Mouse (Mus musculus): Measurements from ENCODE around the gene Ywhag.

DNA sequence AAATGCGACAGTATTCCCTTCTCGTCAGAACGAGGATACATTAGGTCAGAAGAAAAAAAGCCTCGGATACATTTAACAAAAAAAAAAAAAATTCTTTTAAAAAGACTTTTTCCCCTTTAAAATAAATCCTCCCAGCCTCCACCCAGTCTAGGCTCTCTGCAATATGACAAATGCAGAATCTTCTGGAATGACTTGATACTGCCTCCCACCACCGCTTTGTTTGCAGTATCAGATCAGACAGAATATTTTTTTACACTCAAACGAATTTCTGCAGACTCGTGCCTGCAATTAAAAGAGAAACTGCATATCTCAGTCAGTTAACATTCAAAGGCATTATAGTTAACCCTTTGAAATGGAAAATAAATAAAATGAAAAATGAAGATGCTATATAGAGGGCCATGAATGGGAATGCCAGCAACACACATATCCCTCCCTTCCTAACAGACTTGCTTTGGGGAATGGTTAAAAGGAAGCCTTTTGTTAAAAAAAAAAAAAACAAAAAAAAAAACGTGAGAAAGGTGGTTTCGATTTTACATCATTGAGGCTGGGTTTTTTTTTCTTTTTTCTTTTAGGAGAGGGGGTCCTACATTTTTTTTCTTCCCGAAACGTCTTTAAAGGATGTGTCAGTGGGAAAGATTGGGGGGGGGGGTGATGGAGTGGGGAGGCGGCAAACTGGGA lies 1.1 kb downstream of the Ywhag start:
- TF ChIP-seq POLR2A (IDR thresholded peaks at IDR 0.05; ENCODE audit: insufficient read length, low read depth): no peak
- TF ChIP-seq MYOD1 (IDR thresholded peaks at IDR 0.05; ENCODE audit: control insufficient read depth in 1 of 3, insufficient read length in 2 of 3, low read depth in 2 of 3): no peak
